Mouse (Mus musculus) hindbrain, embryonic 10.5 days (tissue): Measurements from ENCODE around the gene Otud7b. TPM values are rescaled to one million over a fixed set of nuclear protein-coding genes. Genes with fewer than 3 reads are reported as not detected.

ENCODE experiments used
- DNase-seq: peaks from one replicate; pipeline ENCODE4 v3.0.0-alpha.2; 2017; ENCODE audit warnings: low spot score
- H3K27ac ChIP-seq: fragments of 300-500 bp; sonication (generic); 2 replicates; pipeline ENCODE4 v1.5.1; 2016; ENCODE audit warnings: mild to moderate bottlenecking, moderate library complexity
- H3K27me3 ChIP-seq: fragments of 300-500 bp; sonication (generic); 2 replicates; pipeline ENCODE4 v1.6.1; 2016; ENCODE audit warnings: mild to moderate bottlenecking; ENCODE audit not compliant: poor library complexity, insufficient read depth, severe bottlenecking
- H3K36me3 ChIP-seq: fragments of 300-500 bp; sonication (generic); 2 replicates; pipeline ENCODE4 v1.6.1; 2016; ENCODE audit warnings: mild to moderate bottlenecking, moderate library complexity
- H3K4me1 ChIP-seq: fragments of 300-500 bp; sonication (generic); replicated peaks from 2 replicates; pipeline ENCODE4 v1.6.1; 2016; ENCODE audit warnings: mild to moderate bottlenecking
- H3K4me3 ChIP-seq: fragments of 300-500 bp; sonication (generic); 2 replicates; pipeline ENCODE4 v1.5.1; 2016; ENCODE audit warnings: mild to moderate bottlenecking, moderate library complexity
- H3K9me3 ChIP-seq: fragments of 300-500 bp; sonication (generic); 2 replicates; pipeline ENCODE4 v1.6.1; 2016; ENCODE audit warnings: mild to moderate bottlenecking, moderate library complexity
- WGBS: fragments of 180-500 bp; shearing (Covaris S2); methylation state at CpG from one replicate; pipeline ENCODE4 v1.1.7; 2016; 5-methylcytosine and 5-hydroxymethylcytosine counted together
- polyA plus RNA-seq: library from polyadenylated mRNA; unstranded; fragments of >200 nt; fragmentation: Nextera tagmentation; extraction: Ambion mirVana; gene quantifications from 2 replicates; pipeline ENCODE4 v1.2.1, GENCODE M21; 2016

Otud7b gene
- polyA plus RNA-seq, 1 experiment from 2014 or later = 12.8 TPM

GRCm38 (mm10) chr3:96178427-96178826 lies 74.1 kb downstream of the Otud7b start:
- H3K27ac ChIP-seq = no peak overlapping the region
- H3K9me3 ChIP-seq = no peaks in the 10 kb centered on the region
- 90% methylated on average over 4 of the region's 4 CpGs for WGBS
- no peak for DNase-seq
- H3K36me3 ChIP-seq = peaks cover 57% of the 10 kb centered on the region
- H3K27me3 ChIP-seq = no peaks in the 10 kb centered on the region
- H3K4me1 ChIP-seq = peaks cover 40% of the 10 kb centered on the region
- no peak overlapping the region for H3K4me3 ChIP-seq

- no peak overlapping the region for H3K4me3 ChIP-seq
- no peak for DNase-seq
- H3K36me3 ChIP-seq = peaks cover 53% of the 10 kb centered on the region
- H3K4me1 ChIP-seq = peaks cover 36% of the 10 kb centered on the region
- no peaks in the 10 kb centered on the region for H3K27me3 ChIP-seq
- no peaks in the 10 kb centered on the region for H3K9me3 ChIP-seq
- WGBS = 85% methylated on average over 2 of the region's 2 CpGs
- no peak overlapping the region for H3K27ac ChIP-seq
Observed at GRCm38 (mm10) chr3:96178902-96179301, 74.6 kb downstream of the Otud7b start.

GRCm38 (mm10) chr3:96179531-96179930 lies 75.2 kb downstream of the Otud7b start:
- peaks cover 47% of the 10 kb centered on the region for H3K36me3 ChIP-seq
- peaks cover 29% of the 10 kb centered on the region for H3K4me1 ChIP-seq
- WGBS = 61% methylated on average over 4 of the region's 4 CpGs
- no peaks in the 10 kb centered on the region for H3K9me3 ChIP-seq
- H3K4me3 ChIP-seq = no peak overlapping the region
- H3K27me3 ChIP-seq = no peaks in the 10 kb centered on the region
- no peak for DNase-seq
- no peak overlapping the region for H3K27ac ChIP-seq

GRCm38 (mm10) chr3:96180727-96181477 lies 76.6 kb downstream of the Otud7b start, which contains the start of gene Sv2a:
Gene Sv2a (plus strand): TSS chr3:96181151.
- Histone ChIP-seq H3K9me3 (no peaks in the 10 kb centered on the region), H3K27ac (peak within 1 kb of the TSS; percentile 84)

GRCm38 (mm10) chr3:96181510-96182381 lies 77.4 kb downstream of the Otud7b start:
- Histone ChIP-seq H3K4me3 (peak overlapping the region; percentile 64), H3K4me1 (peaks cover 25% of the 10 kb centered on the region), H3K9me3 (no peaks in the 10 kb centered on the region), H3K27me3 (no peaks in the 10 kb centered on the region), H3K27ac (peak overlapping the region; percentile 84), H3K36me3 (peaks cover 32% of the 10 kb centered on the region)
- DNase-seq = no peak
- WGBS = 44% methylated on average over 12 of the region's 12 CpGs

More at GRCm38 (mm10) chr3:96180727-96181477, 76.6 kb downstream of the Otud7b start, which contains the start of gene Sv2a:
- peak within 1 kb of the TSS; percentile 64 for H3K4me3 ChIP-seq
- H3K4me1 ChIP-seq = peaks cover 25% of the 10 kb centered on the region
- DNase-seq = no peak
- peaks cover 40% of the 10 kb centered on the region for H3K36me3 ChIP-seq
- H3K27me3 ChIP-seq = no peaks in the 10 kb centered on the region
- WGBS = 1% methylated on average over 19 of the region's 23 CpGs

GRCm38 (mm10) chr3:96182382-96182776 lies 78.1 kb downstream of the Otud7b start:
- H3K9me3 ChIP-seq = no peaks in the 10 kb centered on the region
- H3K4me3 ChIP-seq = peak overlapping the region; percentile 64; the same call in 1 of the 2 replicates
- no peaks in the 10 kb centered on the region for H3K27me3 ChIP-seq
- H3K4me1 ChIP-seq = peaks cover 25% of the 10 kb centered on the region
- 33% methylated on average over 4 of the region's 4 CpGs for WGBS
- DNase-seq = no peak
- no peak overlapping the region for H3K27ac ChIP-seq
- peaks cover 26% of the 10 kb centered on the region for H3K36me3 ChIP-seq

- peaks cover 9% of the 10 kb centered on the region; the same call in 1 of the 2 replicates for H3K36me3 ChIP-seq
- no peak for DNase-seq
- H3K9me3 ChIP-seq = peaks cover 5% of the 10 kb centered on the region
- H3K4me1 ChIP-seq = peaks cover 19% of the 10 kb centered on the region
- H3K4me3 ChIP-seq = no peak overlapping the region
- H3K27me3 ChIP-seq = no peaks in the 10 kb centered on the region
- WGBS = 60% methylated on average over 12 of the region's 12 CpGs
- no peak overlapping the region for H3K27ac ChIP-seq
Observed at GRCm38 (mm10) chr3:96192977-96193376, 88.7 kb downstream of the Otud7b start.

- no peak overlapping the region for H3K27ac ChIP-seq
- DNase-seq = no peak
- peaks cover 23% of the 10 kb centered on the region for H3K4me1 ChIP-seq
- H3K27me3 ChIP-seq = peaks cover 7% of the 10 kb centered on the region; the same call in 1 of the 2 replicates
- H3K9me3 ChIP-seq = peaks cover 5% of the 10 kb centered on the region
- H3K36me3 ChIP-seq = peaks cover 9% of the 10 kb centered on the region; the same call in 1 of the 2 replicates
- no peak overlapping the region for H3K4me3 ChIP-seq
- WGBS = 92% methylated on average over 10 of the region's 10 CpGs
Observed at GRCm38 (mm10) chr3:96194966-96195365, 90.6 kb downstream of the Otud7b start.

- H3K36me3 ChIP-seq = peaks cover 9% of the 10 kb centered on the region; the same call in 1 of the 2 replicates
- 90% methylated on average over 11 of the region's 11 CpGs for WGBS
- H3K4me1 ChIP-seq = peaks cover 23% of the 10 kb centered on the region
- peak overlapping the region; percentile 72; the same call in 1 of the 2 replicates for H3K4me3 ChIP-seq
- no peak for DNase-seq
- H3K27me3 ChIP-seq = peaks cover 7% of the 10 kb centered on the region; the same call in 1 of the 2 replicates
- peaks cover 5% of the 10 kb centered on the region for H3K9me3 ChIP-seq
- no peak overlapping the region for H3K27ac ChIP-seq
Observed at GRCm38 (mm10) chr3:96195616-96196313, 91.4 kb downstream of the Otud7b start.

GRCm38 (mm10) chr3:96196437-96197128 lies 92.3 kb downstream of the Otud7b start:
- Histone ChIP-seq H3K27me3 (peaks cover 7% of the 10 kb centered on the region; the same call in 1 of the 2 replicates), H3K4me3 (peak overlapping the region; percentile 72), H3K36me3 (peaks cover 9% of the 10 kb centered on the region; the same call in 1 of the 2 replicates), H3K9me3 (peaks cover 5% of the 10 kb centered on the region), H3K4me1 (peaks cover 23% of the 10 kb centered on the region), H3K27ac (peak overlapping the region; percentile 98)
- 21% methylated on average over 27 of the region's 27 CpGs for WGBS
- DNase-seq = no peak

GRCm38 (mm10) chr3:96197129-96197749 lies 92.9 kb downstream of the Otud7b start:
- Histone ChIP-seq H3K4me3 (peak overlapping the region; percentile 72), H3K36me3 (peaks cover 9% of the 10 kb centered on the region; the same call in 1 of the 2 replicates), H3K27ac (peak overlapping the region; percentile 98), H3K9me3 (peaks cover 5% of the 10 kb centered on the region), H3K27me3 (peaks cover 7% of the 10 kb centered on the region; the same call in 1 of the 2 replicates), H3K4me1 (peaks cover 23% of the 10 kb centered on the region)
- peak; percentile 88 for DNase-seq
- WGBS = under 1% methylated on average over 50 of the region's 50 CpGs
